Mouse (Mus musculus) G1E (cell line): ENCODE results near the gene Rgsl1. TPM values are rescaled to one million over a fixed set of nuclear protein-coding genes. Genes with fewer than 3 reads are reported as not detected.
"Not testable (repeated sequence)": the region's sequence is repeated elsewhere in the genome, so short reads cannot be mapped to it uniquely, and the experiment has no call there.

Experiments
- ATAC-seq: 2 replicates; pipeline ENCODE4 v1.8.0; 2016; ENCODE audit warnings: mild to moderate bottlenecking; ENCODE audit not compliant: insufficient number of reproducible peaks, poor library complexity, low FRiP score, severe bottlenecking; ENCODE audit errors: extremely low read depth
- DNase-seq: peaks from one replicate; pipeline ENCODE4 v3.0.0; 2012; ENCODE audit warnings: low spot score
- H3K27me3 ChIP-seq: 2 replicates; pipeline ENCODE4 v1.6.1; 2012; ENCODE audit warnings: mild to moderate bottlenecking, low read length, inconsistent platforms; ENCODE audit not compliant: insufficient read depth
- H3K36me3 ChIP-seq: replicated peaks from 2 replicates; pipeline ENCODE3; 2012; ENCODE audit warnings: mild to moderate bottlenecking, inconsistent platforms
- H3K4me1 ChIP-seq: 2 replicates; pipeline ENCODE4 v1.6.1; 2012; ENCODE audit warnings: low read depth, low read length, inconsistent platforms, mixed read lengths; ENCODE audit not compliant: insufficient read depth
- H3K4me3 ChIP-seq: 2 replicates; pipeline ENCODE4 v1.5.1; 2012; ENCODE audit warnings: low read depth, mild to moderate bottlenecking, inconsistent platforms, low read length, moderate library complexity, mixed read lengths
- H3K9me3 ChIP-seq: replicated peaks from 2 replicates; pipeline ENCODE4 v1.6.1; 2012; ENCODE audit warnings: inconsistent platforms
- CTCF ChIP-seq: IDR thresholded peaks from 2 replicates; pipeline ENCODE4 v1.5.1; 2012; ENCODE audit warnings: low read depth, low read length, inconsistent platforms, mixed read lengths
- GATA1 ChIP-seq: IDR thresholded peaks from 2 replicates; pipeline ENCODE4 v1.6.1; 2012; ENCODE audit warnings: borderline replicate concordance, low read length, inconsistent platforms, mixed read lengths
- GATA2 ChIP-seq: IDR thresholded peaks from 2 replicates; pipeline ENCODE4 v1.6.1; 2012; ENCODE audit warnings: low read depth, low read length, inconsistent platforms, borderline replicate concordance
- POLR2AphosphoS5 ChIP-seq: IDR thresholded peaks from 2 replicates; pipeline ENCODE4 v1.6.1; 2012; ENCODE audit warnings: low read depth, low read length, inconsistent platforms; ENCODE audit not compliant: insufficient replicate concordance
- TAL1 ChIP-seq: conservative IDR thresholded peaks from 2 replicates; pipeline ENCODE4 v1.6.1; 2012; ENCODE audit warnings: low read depth, low read length, inconsistent platforms, mixed read lengths
- polyA plus RNA-seq: library from polyadenylated mRNA; stranded (reverse); fragments of >175 nt; gene quantifications from 2 replicates; pipeline ENCODE4 v1.2.3, GENCODE M21; 2012
- total RNA-seq, 2 experiments: library from RNA; stranded (forward) in 1 of 2; stranded (reverse) in 1 of 2; fragments of 200-1000 nt in 1 of 2; fragments of >200 nt in 1 of 2; fragmentation: Nextera tagmentation in 1 of 2; gene quantifications; 2 replicates each; pipeline ENCODE4 v1.2.3; 2014 to 2017

Rgsl1 gene
- not detected in 2 replicates for total RNA-seq (2014; fragmentation: Nextera tagmentation)
- total RNA-seq (2017), result 0.06 and 0.16 TPM in 2 replicates
- not detected in 2 replicates for polyA plus RNA-seq

- no peak for TF ChIP-seq POLR2AphosphoS5
- no peak for TF ChIP-seq CTCF
- no peak for TF ChIP-seq GATA2
- TF ChIP-seq TAL1, result no peak
- no peak for TF ChIP-seq GATA1
- Histone ChIP-seq H3K36me3 (no peaks in the 10 kb centered on the region), H3K9me3 (no peaks in the 10 kb centered on the region), H3K4me3 (no peak within 1 kb of the TSS), H3K4me1 (no peaks in the 10 kb centered on the region; the same call in 1 of the 2 replicates), H3K27me3 (no peaks in the 10 kb centered on the region)
- ATAC-seq (no peak), DNase-seq (no peak)
These were observed at the start of gene Rgsl1 for GRCm38 (mm10) chr1:153844042-153844441. Rgsl1 (minus strand) TSS chr1:153844142.

GRCm38 (mm10) chr1:153891442-153891841, 47.5 kb upstream of the Rgsl1 start, which contains the start of gene Teddm1a:
Teddm1a (plus strand) TSS chr1:153891742.
- TF ChIP-seq CTCF, result no peak
- no peak for TF ChIP-seq GATA2
- no peak for TF ChIP-seq TAL1
- no peak for TF ChIP-seq GATA1
- TF ChIP-seq POLR2AphosphoS5, result no peak
- H3K9me3 ChIP-seq, result no peaks in the 10 kb centered on the region
- no peak within 1 kb of the TSS for H3K4me3 ChIP-seq
- ATAC-seq (no peak), DNase-seq (no peak)
- H3K4me1 ChIP-seq, result no peaks in the 10 kb centered on the region
- H3K36me3 ChIP-seq, result no peaks in the 10 kb centered on the region
- H3K27me3 ChIP-seq, result peaks cover 18% of the 10 kb centered on the region

GRCm38 (mm10) chr1:153890121-153890520, 46.2 kb upstream of the Rgsl1 start:
- H3K9me3 ChIP-seq, result no peaks in the 10 kb centered on the region
- DNase-seq (no peak), ATAC-seq (no peak)
- no peaks in the 10 kb centered on the region for H3K36me3 ChIP-seq
- H3K27me3 ChIP-seq, result peaks cover 19% of the 10 kb centered on the region
- TF ChIP-seq CTCF (no peak), GATA2 (no peak), GATA1 (no peak), POLR2AphosphoS5 (no peak), TAL1 (no peak)
- H3K4me3 ChIP-seq, result no peak overlapping the region
- no peaks in the 10 kb centered on the region for H3K4me1 ChIP-seq

GRCm38 (mm10) chr1:153886024-153886633, 42.2 kb upstream of the Rgsl1 start:
- Histone ChIP-seq H3K36me3 (no peaks in the 10 kb centered on the region), H3K4me1 (no peaks in the 10 kb centered on the region), H3K4me3 (no peak overlapping the region), H3K27me3 (peaks cover 6% of the 10 kb centered on the region), H3K9me3 (no peaks in the 10 kb centered on the region)
- no peak for ATAC-seq
- no peak for TF ChIP-seq GATA2
- DNase-seq, result no peak

GRCm38 (mm10) chr1:153880391-153880790, 36.4 kb upstream of the Rgsl1 start:
- ATAC-seq, H3K27me3 ChIP-seq, H3K4me3 ChIP-seq, H3K9me3 ChIP-seq, H3K36me3 ChIP-seq, DNase-seq, H3K4me1 ChIP-seq: not testable (repeated sequence)

GRCm38 (mm10) chr1:153874045-153874444, 30.1 kb upstream of the Rgsl1 start, which contains the start of gene Teddm1b:
Teddm1b (plus strand) TSS chr1:153874345.
- Histone ChIP-seq H3K4me3 (no peak within 1 kb of the TSS), H3K9me3 (no peaks in the 10 kb centered on the region), H3K36me3 (no peaks in the 10 kb centered on the region), H3K4me1 (no peaks in the 10 kb centered on the region), H3K27me3 (no peaks in the 10 kb centered on the region; the same call in 1 of the 2 replicates)
- no peak for ATAC-seq
- DNase-seq, result no peak
- no peak for TF ChIP-seq GATA1
- no peak for TF ChIP-seq CTCF
- TF ChIP-seq TAL1, result no peak
- TF ChIP-seq GATA2, result no peak
- TF ChIP-seq POLR2AphosphoS5, result no peak

- ATAC-seq, result no peak
- H3K27me3 ChIP-seq, result no peaks in the 10 kb centered on the region; the same call in 1 of the 2 replicates
These were observed 12.0 kb upstream of the Rgsl1 start for GRCm38 (mm10) chr1:153855946-153856345.

GRCm38 (mm10) chr1:153852696-153853095, 8.8 kb upstream of the Rgsl1 start:
- H3K36me3 ChIP-seq, H3K27me3 ChIP-seq, H3K4me3 ChIP-seq, H3K9me3 ChIP-seq, ATAC-seq, DNase-seq, H3K4me1 ChIP-seq: not testable (repeated sequence)

More at GRCm38 (mm10) chr1:153855946-153856345, 12.0 kb upstream of the Rgsl1 start:
- Histone ChIP-seq H3K36me3 (no peaks in the 10 kb centered on the region), H3K9me3 (no peaks in the 10 kb centered on the region), H3K4me3 (no peak overlapping the region), H3K4me1 (no peaks in the 10 kb centered on the region)
- no peak for TF ChIP-seq TAL1
- no peak for TF ChIP-seq GATA2
- TF ChIP-seq GATA1, result no peak
- no peak for TF ChIP-seq CTCF
- no peak for TF ChIP-seq POLR2AphosphoS5
- DNase-seq, result no peak
